Mouse (Mus musculus): ENCODE measurements around the gene Sgsh. TPM values are rescaled to one million over a fixed set of nuclear protein-coding genes. Genes with fewer than 3 reads are reported as not detected.

Gene Sgsh
- total and polyA plus RNA-seq, 3 experiments, result 0.12 to 0.25 TPM; not detected in 1

DNA sequence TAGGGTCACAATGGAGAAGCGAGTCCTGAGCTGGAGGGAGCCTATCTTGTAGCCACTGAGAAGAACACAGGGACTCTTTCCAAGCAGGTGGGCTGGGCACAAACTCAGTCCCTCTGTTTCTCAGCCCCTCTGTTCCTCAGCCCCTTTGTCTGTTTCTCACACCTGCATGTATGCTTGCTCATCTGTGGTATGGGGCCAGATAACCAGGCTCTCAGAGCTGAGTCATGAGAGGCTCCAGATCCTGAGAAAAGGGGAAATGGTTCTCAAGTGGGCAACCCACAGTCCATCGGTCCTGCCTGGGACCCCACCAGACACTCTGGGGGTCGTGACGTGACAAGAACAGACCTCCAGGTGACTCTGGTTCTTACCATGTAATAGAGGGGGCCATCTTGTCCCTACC is 8.2 kb downstream of the Sgsh start:
- no peak overlapping the region for H3K9ac ChIP-seq (ENCODE audit: control insufficient read depth, low read depth, low read length, poor library complexity, severe bottlenecking)
- no peak overlapping the region for H3K4me3 ChIP-seq (ENCODE audit: control insufficient read depth in 1 of 2, insufficient read depth in 1 of 2, low read depth in 2 of 2, low read length in 2 of 2)
- no peaks in the 10 kb centered on the region; a peak in 1 of 4 replicates for H3K27me3 ChIP-seq (ENCODE audit: control insufficient read depth in 1 of 2, insufficient read depth in 2 of 2, low read length in 2 of 2)
- H3K36me3 ChIP-seq (ENCODE audit: control insufficient read depth in 1 of 2, insufficient read depth in 2 of 2, low read length in 2 of 2), result no peaks in the 10 kb centered on the region; a peak in 1 of 4 replicates
- no peaks in the 10 kb centered on the region for H3K9me3 ChIP-seq (replicated peaks; ENCODE audit: insufficient read depth, low read length)
- no peaks in the 10 kb centered on the region for H3K79me2 ChIP-seq (ENCODE audit: control insufficient read depth, insufficient read depth, low read length, poor library complexity)
- TF ChIP-seq ETS1 (IDR thresholded peaks at IDR 0.05; ENCODE audit: low read depth, low read length) (peak; percentile 78; the same call in 1 of the 2 replicates), GABPA (IDR thresholded peaks at IDR 0.05; ENCODE audit: low read depth, low read length) (no peak), JUND (IDR thresholded peaks at IDR 0.05; ENCODE audit: low read depth, low read length) (no peak), GATA1 (IDR thresholded peaks at IDR 0.05; ENCODE audit: low read depth, low read length) (peak; percentile 78), MYB (IDR thresholded peaks at IDR 0.05; ENCODE audit: low read depth, low read length) (no peak), MYC (IDR thresholded peaks at IDR 0.05; ENCODE audit: low read depth, low read length) (no peak), TAL1 (IDR thresholded peaks at IDR 0.05; ENCODE audit: low read length) (peak; percentile 71), ZMIZ1 (IDR thresholded peaks at IDR 0.05; ENCODE audit: low read depth, low read length) (no peak), EP300 (IDR thresholded peaks at IDR 0.05; ENCODE audit: low read depth in 1 of 2, low read length in 2 of 2) (peak; percentile 77 to 85), TCF12 (IDR thresholded peaks at IDR 0.05; ENCODE audit: low read depth, low read length) (peak; percentile 76), ELF1 (IDR thresholded peaks at IDR 0.05; ENCODE audit: low read depth, low read length) (no peak)
- peak; percentile 77 for DNase-seq (ENCODE audit: low read depth, low spot score)
- H3K27ac ChIP-seq (ENCODE audit: control insufficient read depth, low read depth, low read length), result no peak overlapping the region
- peaks cover 2 to 16% of the 10 kb centered on the region in 2 experiments; a peak in 2 of 4 replicates for H3K4me1 ChIP-seq (ENCODE audit: control insufficient read depth in 1 of 2, insufficient read depth in 2 of 2, low read length in 2 of 2)

DNA sequence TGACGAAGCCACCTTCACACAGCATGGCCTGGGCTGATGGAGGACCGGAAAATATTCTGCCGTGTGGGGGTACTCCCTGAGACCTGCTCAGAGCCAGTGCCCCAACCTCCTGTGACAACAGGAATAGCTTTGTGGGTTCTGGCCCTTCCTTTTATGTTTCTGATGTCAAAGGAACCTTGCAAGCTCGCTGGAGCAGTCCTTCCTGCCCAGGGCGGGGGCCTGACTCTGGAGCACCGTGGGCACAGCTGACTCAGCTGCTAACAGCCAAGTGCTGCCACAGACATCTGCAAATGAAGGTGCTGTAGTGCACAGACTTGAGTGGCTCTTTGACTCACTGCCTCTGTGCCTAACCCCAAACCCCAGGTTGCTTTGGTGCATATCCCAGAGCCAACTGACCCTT is 10.5 kb downstream of the Sgsh start:
- H3K36me3 ChIP-seq (ENCODE audit: control insufficient read depth in 1 of 2, insufficient read depth in 2 of 2, low read length in 2 of 2), result no peaks in the 10 kb centered on the region; a peak in 1 of 4 replicates
- DNase-seq (ENCODE audit: low read depth, low spot score), result no peak
- H3K4me1 ChIP-seq (ENCODE audit: control insufficient read depth in 1 of 2, insufficient read depth in 2 of 2, low read length in 2 of 2), result peaks cover 0 to 16% of the 10 kb centered on the region in 2 experiments; a peak in 2 of 4 replicates
- no peak overlapping the region for H3K4me3 ChIP-seq (ENCODE audit: control insufficient read depth in 1 of 2, insufficient read depth in 1 of 2, low read depth in 2 of 2, low read length in 2 of 2)
- H3K27me3 ChIP-seq (ENCODE audit: control insufficient read depth in 1 of 2, insufficient read depth in 2 of 2, low read length in 2 of 2), result no peaks in the 10 kb centered on the region
- no peaks in the 10 kb centered on the region for H3K9me3 ChIP-seq (replicated peaks; ENCODE audit: insufficient read depth, low read length)
- no peaks in the 10 kb centered on the region for H3K79me2 ChIP-seq (ENCODE audit: control insufficient read depth, insufficient read depth, low read length, poor library complexity)
- H3K27ac ChIP-seq (ENCODE audit: control insufficient read depth, low read depth, low read length), result no peak overlapping the region
- H3K9ac ChIP-seq (ENCODE audit: control insufficient read depth, low read depth, low read length, poor library complexity, severe bottlenecking), result no peak overlapping the region
- no peak for TF ChIP-seq CHD2 (IDR thresholded peaks at IDR 0.05; ENCODE audit: low read length)
- TF ChIP-seq ETS1 (IDR thresholded peaks at IDR 0.05; ENCODE audit: low read depth, low read length), result no peak
- TF ChIP-seq POLR2AphosphoS5 (IDR thresholded peaks at IDR 0.05; ENCODE audit: borderline replicate concordance, low read depth, low read length), result no peak
- TF ChIP-seq SIN3A (IDR thresholded peaks at IDR 0.05; ENCODE audit: low read length), result no peak
- no peak for TF ChIP-seq MAZ (IDR thresholded peaks at IDR 0.05; ENCODE audit: low read depth, low read length)
- no peak for TF ChIP-seq USF1 (IDR thresholded peaks at IDR 0.05; ENCODE audit: low read depth, low read length)
- TF ChIP-seq MAX (IDR thresholded peaks at IDR 0.05; ENCODE audit: low read length), result no peak
- TF ChIP-seq HCFC1 (IDR thresholded peaks at IDR 0.05; ENCODE audit: low read depth, low read length), result no peak
- no peak for TF ChIP-seq MYB (IDR thresholded peaks at IDR 0.05; ENCODE audit: low read depth, low read length)
- no peak for TF ChIP-seq MEF2A (IDR thresholded peaks at IDR 0.05; ENCODE audit: extremely low read depth, insufficient replicate concordance, low read depth, low read length, poor library complexity, severe bottlenecking)
- TF ChIP-seq SMC3 (IDR thresholded peaks at IDR 0.05; ENCODE audit: low read depth, low read length), result no peak
- no peak for TF ChIP-seq NELFE (IDR thresholded peaks at IDR 0.05; ENCODE audit: low read depth, low read length)
- no peak for TF ChIP-seq MXI1 (IDR thresholded peaks at IDR 0.05; ENCODE audit: low read depth, low read length)
- TF ChIP-seq ZKSCAN1 (IDR thresholded peaks at IDR 0.05; ENCODE audit: low read depth, low read length), result no peak
- TF ChIP-seq RAD21 (IDR thresholded peaks at IDR 0.05; ENCODE audit: low read depth, low read length), result no peak
- no peak for TF ChIP-seq TAL1 (IDR thresholded peaks at IDR 0.05; ENCODE audit: low read length)
